Mouse (Mus musculus): ENCODE results near the gene Mill2. TPM values are rescaled to one million over a fixed set of nuclear protein-coding genes. Genes with fewer than 3 reads are reported as not detected.
"Not testable (repeated sequence)": the region's sequence is repeated elsewhere in the genome, so short reads cannot be mapped to it uniquely, and the experiment has no call there.

Gene Mill2
- 1 to 10 TPM; 1.8 to 3.0 TPM for total RNA-seq (2021)
- long read RNA-seq, experiment 1, partial matches to known transcripts: 0 of 1 reads
- long read RNA-seq, experiment 1, other reads (novel, unspliced or antisense): 1 of 1 reads
- long read RNA-seq, experiment 2, partial matches to known transcripts: 0 of 3 reads
- long read RNA-seq, experiment 2, other reads (novel, unspliced or antisense): 2 of 3 reads

DNA sequence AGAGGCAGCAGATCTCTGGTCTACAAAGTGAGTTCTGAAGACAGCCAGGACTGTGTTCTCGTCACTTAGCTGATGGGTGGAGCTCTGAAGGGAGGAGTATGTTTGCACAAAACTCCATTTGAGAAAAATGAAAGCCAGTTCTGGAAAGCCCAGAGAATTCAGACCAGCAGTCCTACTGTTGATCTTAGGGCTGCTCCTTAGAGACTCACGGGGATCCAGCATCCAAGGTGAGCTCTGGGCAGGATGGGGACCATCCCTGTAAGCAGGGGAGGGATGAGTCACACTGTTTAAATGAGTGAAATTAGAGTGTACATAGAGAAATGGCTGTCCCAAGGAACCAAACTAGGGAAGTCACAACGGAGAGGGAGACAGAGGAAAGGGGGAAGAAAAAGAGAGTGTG is at the start of gene Mill2:
Gene Mill2, plus strand, starts transcription at position 102 of the 400 bp plus-strand sequence.
- DNase-seq (ENCODE audit: low spot score): peak; percentile 32

DNA sequence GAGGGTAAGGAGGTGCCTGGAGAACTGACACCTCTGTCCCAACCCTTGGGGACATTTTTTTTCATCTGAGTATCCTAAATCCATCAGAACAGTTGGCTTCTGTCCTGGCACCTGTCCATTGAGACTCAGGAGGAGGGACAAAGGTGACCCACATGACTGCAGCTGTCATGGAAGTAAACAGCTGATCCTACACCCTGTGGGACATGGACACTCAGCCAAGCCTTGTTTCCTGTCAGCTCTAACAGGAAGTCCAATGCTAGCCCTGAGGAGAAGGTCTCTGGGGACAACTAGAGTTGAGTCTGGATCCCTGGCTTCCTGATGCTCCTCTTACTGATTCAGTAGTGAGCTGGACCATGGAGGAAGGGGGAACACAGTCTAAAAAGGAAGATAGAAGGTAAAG is 49.1 kb upstream of the Mill2 start:
- not testable (repeated sequence) for DNase-seq (ENCODE audit: low spot score)

DNA sequence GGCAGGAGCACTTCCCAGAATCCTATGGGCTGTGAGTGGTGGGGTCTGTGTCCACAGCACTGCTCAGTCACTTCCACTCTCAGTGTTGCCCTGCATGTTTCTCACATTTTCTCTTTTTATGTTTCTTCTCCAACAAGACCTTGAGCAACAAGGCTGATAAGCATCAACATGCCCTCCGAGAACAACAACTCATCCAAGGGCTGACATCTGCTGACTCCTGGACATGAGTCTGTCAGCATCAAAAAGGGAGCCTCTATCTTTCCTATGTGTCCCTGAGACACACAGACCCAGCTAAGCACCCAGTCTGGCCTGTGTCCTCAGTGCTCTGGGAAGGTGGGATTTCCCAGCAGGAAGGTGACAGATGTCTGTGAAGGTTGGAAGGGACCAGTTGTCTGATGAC is 41.3 kb upstream of the Mill2 start, which contains the start of gene Psg19:
Gene Psg19, minus strand, starts transcription at position 101 of the 400 bp plus-strand sequence.
- DNase-seq (ENCODE audit: low spot score): no peak

DNA sequence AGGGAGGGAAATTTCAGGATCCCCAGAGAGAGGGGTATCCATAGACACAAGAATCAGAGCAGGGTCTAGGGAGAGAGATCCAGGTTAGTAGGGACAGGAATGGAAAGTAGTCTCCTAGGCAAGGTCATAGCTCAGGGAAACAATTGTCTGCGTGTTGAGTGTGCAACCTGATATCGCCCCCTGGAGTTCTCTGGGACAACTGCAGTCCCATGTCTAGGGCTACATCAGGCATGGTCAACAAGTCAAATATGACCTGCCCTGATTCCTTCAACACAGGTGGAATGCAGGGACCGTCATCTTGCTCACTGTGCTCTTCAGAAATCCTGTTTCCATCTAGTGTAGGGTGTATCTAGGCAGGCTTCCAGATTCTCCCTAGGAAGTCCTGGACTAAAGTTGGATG is 40.6 kb upstream of the Mill2 start:
- DNase-seq (ENCODE audit: low spot score): no peak

DNA sequence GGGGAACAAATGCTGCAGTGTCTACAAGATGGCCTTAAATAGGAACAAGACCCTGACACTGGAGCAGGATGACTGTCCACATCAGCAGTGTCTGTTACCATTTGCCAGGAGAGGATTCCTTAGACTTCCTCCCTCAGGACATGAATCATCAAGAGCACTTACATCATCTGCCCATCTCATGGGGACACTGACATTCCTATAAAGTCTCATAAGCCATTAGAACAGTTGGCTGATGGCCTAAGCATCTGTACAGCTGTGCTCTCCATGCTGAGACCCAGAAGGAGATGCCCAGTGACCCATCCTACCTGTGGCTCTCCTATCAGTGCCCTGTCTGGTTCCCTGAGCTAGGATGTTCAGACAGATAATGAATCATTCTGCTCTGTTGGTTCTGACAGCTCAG is 36.2 kb upstream of the Mill2 start:
- DNase-seq (ENCODE audit: low spot score): no peak

DNA sequence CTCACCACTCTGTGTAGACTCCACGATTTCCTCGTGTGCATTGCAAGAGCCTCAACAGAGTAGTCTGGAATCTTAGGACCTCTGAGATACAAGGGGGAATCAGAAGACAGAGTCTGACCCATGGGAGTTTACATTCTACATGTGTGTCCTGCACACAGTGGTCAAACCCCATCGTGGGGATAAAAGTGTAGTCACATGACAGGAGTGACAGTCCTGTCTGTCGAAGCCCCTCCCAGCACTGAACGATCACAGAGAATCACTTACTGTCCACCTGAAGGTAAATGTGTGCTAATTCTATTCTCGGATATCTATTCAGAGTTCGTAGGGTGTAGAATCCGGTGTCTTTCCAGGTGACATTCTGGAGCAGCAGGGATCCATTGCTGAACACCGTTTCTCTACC is 21.5 kb upstream of the Mill2 start:
- no peak for DNase-seq (ENCODE audit: low spot score)

DNA sequence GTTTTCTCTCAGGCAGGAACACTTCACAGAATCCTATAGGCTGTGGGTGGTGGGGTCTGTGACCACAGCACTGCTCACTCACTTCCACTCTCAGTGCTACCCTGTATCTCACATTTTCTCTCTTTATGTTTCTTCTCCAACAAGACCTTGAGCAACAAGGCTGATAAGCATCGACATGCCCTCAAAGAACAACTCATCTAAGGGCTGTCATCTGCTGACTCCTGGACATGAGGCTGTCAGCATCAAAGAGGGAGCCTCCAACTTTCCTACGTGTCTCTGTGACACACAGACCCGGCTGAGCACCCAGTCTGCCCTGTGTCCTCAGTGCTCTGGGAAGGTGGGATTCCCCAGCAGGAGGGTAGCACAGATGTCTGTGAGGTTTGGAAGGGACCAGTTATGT is 18.3 kb upstream of the Mill2 start, which contains the start of gene Psg17:
Gene Psg17, minus strand, starts transcription at position 101 of the 400 bp plus-strand sequence.
- DNase-seq (ENCODE audit: low spot score): no peak

DNA sequence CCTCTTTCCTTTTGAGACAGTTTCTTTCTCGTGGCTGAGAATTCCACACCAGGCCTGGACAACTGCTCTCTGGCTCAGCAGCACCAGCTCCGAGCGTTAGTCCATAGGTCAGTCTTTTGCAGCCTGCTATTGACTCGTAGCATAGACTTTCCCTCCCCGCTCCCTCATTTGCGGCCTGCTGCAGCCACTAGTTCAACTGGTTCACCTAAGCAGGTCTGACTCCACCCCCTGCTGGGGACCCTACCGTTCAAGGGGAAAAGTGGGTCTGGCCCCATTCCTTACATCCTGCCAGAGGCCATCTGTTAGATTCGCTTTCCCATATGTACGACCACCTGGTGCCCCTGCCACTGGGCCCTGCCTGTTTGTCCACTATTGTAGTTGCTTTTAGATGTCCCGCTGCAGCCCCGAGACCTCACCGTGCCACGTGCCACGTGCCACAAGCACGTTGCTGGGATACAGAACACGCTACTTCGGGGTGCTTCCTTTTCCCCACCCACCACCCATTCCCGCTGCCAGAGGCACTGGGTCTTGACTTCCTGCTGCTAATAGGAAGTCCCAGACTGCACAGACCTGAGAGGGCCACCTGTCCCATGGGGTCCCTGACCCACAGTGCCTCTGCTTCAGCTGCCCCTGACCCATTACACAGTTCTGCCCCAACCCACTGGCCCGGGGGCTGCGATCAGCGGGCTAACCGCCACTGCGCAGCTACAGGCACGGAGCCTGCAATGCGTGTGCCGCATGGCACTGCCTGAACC is 11.8 kb upstream of the Mill2 start:
- no peak for DNase-seq (ENCODE audit: low spot score)

DNA sequence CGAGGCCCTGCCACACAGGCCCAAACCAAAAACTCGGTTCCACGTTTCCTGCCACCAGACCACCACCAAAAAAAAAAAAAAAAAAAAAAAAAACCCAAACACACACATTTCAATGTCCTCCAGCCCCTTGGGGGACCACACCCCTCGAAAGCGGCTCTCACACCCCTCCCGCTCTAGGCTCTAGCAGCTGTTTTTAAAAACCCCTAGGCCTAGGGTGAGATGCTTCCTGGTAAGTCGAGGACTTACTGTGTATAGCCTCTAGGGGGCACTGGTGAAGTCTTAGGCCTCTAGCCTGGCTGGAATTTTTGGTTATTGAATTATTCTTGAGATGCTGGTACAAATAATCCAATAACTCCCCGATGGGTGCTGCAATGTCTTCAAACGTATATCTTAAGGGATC is 11.2 kb upstream of the Mill2 start:
- DNase-seq (ENCODE audit: low spot score): peak; percentile 3

DNA sequence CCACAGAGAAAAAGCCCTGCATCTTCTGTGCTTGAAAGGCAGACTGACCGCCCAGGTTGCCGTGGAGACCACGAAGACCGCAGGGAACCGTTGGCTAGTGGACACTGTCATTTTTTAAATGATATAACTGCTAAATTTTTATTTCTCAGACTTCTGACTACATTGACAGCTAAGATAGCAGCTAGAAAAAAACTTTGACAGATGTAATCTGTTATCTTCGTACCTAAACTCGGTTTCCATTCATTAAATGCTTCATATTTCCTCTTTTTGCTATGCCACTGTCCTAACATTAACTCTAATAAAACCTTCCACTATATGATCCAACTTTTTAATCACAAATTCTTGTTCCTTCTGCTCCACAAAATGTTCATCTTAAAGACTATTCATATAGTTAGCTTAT is 10.2 kb upstream of the Mill2 start:
- DNase-seq (ENCODE audit: low spot score): no peak

DNA sequence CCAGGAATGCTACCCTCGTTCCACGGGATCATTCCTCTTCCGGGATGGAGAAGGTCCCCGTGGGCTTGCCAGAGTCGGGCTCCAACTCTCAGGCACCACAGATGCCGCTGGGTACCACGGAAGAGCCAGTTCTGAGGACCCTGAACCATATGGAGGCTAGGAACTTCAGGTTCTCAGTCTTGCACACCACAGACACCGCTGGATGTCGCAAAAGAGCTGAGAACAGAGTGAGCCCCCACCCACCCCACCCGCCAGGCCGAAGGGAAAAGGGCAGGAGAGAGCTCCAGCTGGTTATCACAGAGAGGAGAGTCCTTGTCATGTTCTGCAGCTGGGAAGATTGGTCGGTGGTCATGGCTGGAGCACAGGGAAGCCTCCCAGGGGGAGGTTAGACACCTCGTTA is 7.5 kb upstream of the Mill2 start:
- DNase-seq (ENCODE audit: low spot score): no peak

DNA sequence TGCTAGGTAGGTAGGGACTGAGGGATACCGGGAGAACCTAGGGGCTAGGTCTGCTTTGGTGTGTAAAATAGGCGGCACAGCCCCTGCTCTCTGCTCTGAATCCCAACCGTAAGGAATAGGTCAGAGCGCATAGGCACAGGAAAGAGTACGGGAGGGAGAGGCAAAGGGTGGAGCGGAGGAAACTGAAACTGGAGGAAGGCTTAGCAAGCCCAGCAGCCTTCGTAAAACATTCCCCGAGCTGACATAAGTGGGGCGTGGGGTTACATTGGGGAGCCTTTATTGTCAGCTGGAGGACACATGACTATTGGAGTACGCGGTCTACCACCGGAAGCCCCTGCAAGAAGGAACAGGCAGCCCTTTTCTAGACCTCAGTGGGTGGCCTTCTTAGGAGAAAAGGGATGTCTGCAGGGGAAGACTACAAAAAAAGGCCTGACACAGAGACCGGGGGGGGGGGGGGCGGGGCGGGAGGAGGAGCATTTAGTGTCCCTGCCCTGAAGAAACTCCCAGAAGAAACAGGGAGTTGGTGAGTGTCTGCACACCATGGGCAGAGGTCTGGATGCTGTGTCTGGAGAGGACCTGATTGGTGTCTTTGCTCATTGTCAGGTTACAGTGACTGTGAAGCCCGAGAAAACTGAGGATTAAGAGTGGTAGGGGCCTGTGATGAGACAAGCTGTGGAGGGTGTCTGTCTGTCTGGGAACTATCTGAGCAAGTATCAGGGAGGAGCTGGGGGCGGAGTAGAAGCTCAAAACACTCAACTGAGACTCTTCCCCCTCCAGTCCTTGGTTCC is 814 bp downstream of the Mill2 start:
- peak; percentile 60 for DNase-seq (ENCODE audit: low spot score)

DNA sequence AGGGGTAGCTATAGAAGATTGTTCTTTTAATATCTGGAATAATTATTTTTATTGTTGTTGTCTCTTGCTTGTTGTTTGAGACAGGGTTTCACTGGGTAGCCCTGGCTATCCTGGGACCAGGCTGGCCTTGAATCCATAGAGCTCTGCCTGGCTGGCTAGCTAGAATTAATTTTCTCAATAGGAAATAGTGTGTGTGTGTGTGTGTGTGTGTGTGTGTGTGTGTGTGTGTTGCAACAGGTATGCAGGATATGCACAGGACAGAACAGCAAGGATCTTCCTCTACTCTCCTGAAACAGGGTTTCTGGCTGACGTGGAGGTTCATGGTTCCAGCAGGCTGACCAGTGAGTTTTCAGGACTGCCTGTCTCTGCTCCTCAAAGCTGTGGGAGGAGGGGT is 1.4 kb downstream of the Mill2 start:
- DNase-seq (ENCODE audit: low spot score): no peak

DNA sequence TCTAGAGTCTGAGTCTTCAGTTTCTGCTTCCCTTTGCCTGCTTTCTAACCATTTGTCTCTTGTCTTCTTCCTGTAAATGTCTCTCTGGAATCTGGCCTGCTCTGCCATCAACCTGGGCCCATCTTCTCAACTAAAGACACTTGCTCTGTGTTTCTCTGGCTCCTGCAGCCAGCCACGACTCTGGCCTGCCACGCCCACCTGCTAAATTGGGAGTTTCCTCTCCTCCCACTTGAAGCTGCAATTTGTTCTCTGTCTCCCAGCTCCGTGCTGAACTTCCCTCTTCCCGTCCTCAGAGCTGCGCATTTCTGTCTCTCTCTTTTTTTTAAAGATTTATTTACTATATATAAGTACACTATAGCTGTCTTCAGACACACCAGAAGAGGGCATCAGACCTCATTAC is 5.0 kb downstream of the Mill2 start:
- no peak for DNase-seq (ENCODE audit: low spot score)

DNA sequence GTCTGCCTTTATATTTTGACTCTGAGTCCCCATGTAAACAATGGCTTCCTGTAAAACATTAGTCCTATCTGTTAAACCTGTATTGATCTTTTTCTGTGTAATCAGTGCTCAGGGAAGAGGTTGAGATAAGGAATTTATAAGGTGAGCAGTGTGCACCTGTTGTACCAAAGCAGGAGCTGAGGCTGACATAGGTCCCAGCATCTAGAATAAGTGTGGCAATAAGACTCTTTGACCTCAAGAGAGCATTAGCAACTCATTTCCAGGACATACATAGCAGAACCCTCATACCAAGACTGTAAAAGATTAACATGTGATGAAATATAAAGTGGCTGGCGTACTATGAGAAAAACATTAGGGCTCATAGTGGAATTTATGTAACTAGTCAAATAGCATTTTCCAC is 8.6 kb downstream of the Mill2 start:
- DNase-seq (ENCODE audit: low spot score): no peak

DNA sequence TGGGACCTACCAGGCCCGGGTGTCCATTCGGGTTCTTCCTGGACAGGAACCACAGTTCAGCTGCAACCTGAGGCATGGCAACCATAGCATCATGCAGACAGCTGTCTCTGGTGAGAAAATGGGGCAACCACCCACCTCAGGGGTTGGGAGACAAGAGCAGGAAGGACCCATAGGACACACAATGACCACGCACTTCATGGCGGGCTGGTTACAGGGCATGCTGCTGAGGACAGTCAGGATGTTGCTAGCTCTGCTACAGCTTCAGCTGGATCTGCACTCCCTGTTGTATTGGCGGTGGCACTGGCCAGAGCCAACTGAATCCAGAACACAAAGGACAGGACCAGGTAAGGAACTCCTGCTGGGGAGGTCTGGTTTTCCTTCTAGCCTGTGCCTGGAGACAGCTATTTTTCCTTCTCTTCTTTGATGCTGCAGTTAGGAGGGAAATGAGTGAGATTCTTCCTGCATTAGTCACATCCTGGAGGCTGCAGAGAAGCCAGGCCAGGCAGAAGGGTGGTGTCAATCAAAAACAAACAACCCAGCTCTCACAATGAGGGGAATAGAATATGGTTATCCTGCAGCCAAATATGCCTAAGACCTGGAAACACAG is 18.6 kb downstream of the Mill2 start:
- DNase-seq (ENCODE audit: low spot score): no peak

DNA sequence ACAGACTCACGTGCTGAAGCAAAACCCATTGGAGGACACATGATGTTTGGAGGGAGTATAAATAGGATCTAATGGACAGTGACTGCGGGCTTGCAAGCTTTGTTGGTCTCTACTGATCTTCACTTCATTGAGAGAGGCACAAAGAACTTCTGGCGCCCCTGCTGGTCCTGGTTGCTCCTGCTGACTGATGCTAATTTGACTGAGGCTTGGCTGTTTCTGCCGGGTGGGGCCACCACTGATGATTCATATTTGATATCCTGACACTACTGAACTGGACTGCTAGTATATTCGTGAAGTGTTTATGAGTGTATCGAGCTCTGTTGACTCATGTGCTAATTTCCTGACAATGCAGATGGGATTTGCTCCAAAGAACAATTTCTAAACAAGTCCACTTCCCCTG is 23.0 kb downstream of the Mill2 start:
- DNase-seq (ENCODE audit: low spot score): no peak

DNA sequence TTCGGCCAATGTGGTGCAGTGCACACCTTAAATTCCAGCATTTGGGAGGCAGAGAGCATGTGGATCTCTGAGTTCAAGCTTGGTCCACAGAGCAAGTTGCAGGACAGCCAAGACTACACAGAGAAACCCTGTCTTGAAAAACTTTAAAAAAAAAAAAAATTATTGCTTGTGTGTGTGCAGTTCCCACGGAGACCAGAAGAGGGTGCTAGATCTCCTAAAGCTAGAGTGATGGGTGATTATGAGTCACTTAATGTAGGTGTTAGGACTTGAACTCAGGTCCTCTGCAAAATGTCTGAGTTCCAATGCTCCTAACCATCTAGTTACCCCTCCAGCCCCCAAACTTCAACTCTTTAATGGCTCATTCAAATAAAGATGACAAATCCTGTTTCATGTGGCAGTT is 28.7 kb downstream of the Mill2 start:
- no peak for DNase-seq (ENCODE audit: low spot score)

DNA sequence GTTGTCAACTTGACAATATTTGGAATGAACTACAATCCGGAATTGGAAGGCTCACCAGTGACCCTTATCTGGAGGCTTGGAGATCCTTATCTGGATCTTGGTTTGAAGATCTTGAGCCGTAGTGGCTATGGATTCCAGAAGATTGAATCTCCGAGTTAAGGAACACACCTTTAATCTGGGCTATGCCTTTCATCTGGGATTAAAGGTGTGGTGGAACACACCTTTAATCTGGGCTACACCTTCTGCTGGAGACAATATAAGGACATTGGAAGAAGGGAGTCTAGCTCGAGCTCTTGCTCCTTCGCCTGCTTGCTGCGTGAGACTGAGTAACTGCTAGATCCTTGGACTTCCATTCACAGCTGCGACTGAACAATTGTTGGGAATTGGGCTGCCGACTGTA is 31.3 kb downstream of the Mill2 start, which contains the start of gene Pglyrp1:
Gene Pglyrp1, plus strand, starts transcription at position 301 of the 400 bp plus-strand sequence.
- not testable (repeated sequence) for DNase-seq (ENCODE audit: low spot score)

DNA sequence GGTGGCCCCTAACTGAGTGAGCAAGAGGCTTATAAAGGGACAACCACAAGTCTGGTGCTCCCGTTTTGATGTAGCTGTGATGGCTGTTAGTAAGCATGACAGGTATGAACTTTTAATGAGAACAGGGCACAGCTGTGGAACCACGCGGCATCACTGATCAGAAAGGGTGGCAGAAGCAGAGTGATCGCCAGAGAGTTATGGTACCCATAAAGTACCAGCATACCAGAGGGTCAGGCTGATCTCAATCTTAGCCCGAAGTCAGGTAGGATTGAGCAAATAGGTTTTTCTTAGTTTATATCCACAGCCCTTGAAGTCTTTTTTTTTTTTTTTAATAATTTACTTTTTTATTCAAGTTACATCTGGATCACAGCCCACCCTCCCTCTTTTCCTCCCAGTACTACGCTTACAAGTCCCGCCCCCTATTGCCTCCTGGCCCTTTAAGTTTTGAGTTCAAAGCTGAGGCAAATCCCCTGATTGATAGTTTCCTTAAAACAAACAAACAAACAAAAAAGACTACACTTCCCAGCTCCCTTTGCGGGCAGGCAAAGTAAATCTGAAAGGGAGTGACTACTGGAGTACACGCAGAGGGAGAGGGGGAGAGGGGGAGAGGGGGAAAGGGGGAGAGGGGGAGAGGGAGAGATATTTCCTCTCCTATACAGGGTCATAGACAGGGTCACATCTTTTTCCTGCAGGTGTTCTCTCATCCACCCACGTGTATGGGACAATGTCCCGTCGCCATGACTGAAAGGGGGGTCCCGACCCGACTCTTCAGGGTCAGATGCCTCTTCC is 32.4 kb downstream of the Mill2 start:
- DNase-seq (ENCODE audit: low spot score): no peak

DNA sequence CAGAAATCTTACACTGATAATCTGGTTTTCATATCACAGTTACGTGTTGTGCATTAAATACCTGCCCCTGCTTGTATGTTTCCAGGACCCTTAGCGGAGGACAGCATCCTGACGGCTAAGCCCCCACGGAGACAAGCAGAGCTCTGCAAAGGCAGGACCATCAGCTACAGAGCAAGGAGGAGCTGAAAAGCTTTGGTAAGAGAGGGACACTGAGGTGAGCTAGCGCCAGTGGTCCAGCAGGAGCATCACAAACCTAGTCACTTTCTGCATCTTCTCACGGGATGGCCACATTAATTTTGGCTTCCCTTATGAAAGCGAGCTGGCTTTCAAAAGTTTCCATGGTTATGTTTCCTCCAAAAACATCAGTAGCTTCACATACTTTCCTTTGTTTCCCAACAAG is 33.0 kb downstream of the Mill2 start:
- DNase-seq (ENCODE audit: low spot score): no peak

Measured in gastrocnemius, adult 18-20 months (tissue).